Mouse (Mus musculus) C2C12 (cell line): Measurements from ENCODE around the gene Plxna4.

Source experiments
- CTCF ChIP-seq: IDR thresholded peaks from one replicate; pipeline ENCODE4 v1.5.1; 2011; ENCODE audit not compliant: control insufficient read depth, insufficient read depth, insufficient read length
- MAX ChIP-seq: IDR thresholded peaks from one replicate; pipeline ENCODE4 v1.6.1; 2011; ENCODE audit warnings: mild to moderate bottlenecking, control low read depth
- MYOD1 ChIP-seq: IDR thresholded peaks from one replicate; pipeline ENCODE4 v1.6.1; 2011; ENCODE audit warnings: low read depth; ENCODE audit not compliant: control insufficient read depth, insufficient read length
- USF1 ChIP-seq: IDR thresholded peaks from one replicate; pipeline ENCODE4 v1.6.1; 2011; ENCODE audit warnings: low read depth, mild to moderate bottlenecking, control low read depth, moderate library complexity

DNA sequence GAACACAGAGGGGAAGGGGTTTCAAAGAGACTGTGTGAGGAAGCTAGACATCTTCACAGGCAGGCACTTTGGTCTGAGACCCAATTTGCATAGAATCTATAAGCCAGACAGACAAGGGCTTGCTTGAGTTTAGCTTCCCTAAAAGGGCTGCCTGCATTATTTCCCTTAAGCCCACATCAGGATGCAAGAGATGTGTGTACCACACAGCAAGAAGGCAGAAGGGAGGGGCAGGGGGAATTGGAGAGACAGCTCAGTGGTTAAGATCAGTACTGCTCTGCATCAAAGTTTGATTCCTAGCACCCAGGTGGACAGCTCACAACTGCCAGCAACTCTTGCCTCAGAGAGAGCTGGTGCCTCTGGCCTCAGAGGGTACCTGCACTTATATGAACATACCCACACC is 256.7 kb downstream of the Plxna4 start:
- no peak for TF ChIP-seq CTCF
- no peak for TF ChIP-seq MYOD1
- TF ChIP-seq MAX, result no peak
- TF ChIP-seq USF1, result no peak
